Mouse (Mus musculus): ENCODE results near the gene Pkmyt1.

Gene Pkmyt1

DNA sequence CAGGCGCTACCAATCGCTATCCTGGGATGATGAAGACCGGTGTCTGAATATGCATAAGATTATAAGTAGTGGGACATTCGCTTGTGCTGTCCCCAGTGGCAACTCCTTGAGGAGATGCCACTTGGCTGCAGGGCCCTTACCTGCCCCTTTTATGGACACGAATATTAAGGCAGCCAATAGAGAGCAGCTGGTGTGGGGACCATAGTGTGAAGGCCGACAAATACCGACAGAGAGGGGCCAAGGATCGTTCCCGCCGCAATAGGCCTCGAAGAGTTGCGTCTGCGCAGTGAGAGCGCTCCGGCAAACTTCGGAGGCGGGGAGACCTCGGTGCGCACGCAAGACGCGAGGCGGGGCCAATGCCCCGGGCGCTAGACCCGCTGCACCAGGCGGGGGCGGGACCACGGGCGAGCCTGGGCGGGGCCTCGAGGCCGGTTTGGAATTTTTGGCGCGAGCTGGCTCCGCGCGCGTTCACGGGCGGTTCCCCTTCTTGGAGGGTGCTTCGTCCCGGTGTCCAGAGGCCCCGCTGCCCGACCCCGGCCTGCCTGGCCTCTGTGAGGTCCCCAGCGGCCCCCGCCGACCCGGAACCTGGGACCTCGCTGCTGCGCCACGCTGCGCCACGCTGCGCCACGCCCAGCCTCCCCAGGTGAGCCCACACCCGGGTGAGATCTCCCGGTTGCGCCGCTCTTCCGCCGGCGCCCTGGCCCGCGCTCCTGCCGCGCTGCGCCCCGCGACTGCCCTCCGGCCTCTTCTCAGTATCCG is at the start of gene Pkmyt1:
TSS of gene Pkmyt1 (plus strand) at position 338 of the 759 bp plus-strand sequence.
- DNase-seq (ENCODE audit: low read depth, low spot score), result peak; percentile 92

DNA sequence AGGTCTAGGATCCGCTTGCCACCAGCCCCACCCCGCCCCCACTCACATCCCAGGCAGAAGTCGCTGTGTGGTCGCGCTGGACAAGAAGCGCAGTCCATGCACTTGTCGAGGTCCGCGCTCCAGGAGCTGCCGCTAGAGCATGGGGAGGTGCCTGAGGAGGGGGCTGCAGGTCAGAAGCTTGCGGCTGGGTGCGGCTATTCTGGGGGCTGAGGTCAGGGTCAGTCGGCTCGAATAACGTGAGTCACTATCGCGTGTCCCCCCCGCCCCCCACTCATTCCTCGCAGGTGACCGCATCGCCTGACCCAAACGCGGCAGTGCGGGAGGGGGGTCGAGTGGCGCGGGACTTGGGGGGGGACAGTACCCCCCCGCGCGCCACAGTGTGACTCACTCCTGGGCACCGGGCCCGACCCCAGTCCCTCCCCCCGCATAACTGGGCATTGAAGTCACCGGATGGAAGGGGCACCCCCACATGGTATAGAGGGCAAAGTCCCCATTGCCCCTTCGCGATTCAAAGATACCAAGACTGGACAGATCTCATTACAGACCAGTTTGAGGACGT is 49.6 kb upstream of the Pkmyt1 start:
- DNase-seq (ENCODE audit: low read depth, low spot score), result no peak

- DNase-seq (ENCODE audit: low read depth, low spot score), result peak; percentile 89
Observed at GRCm38 (mm10) chr17:23677236-23677679, 48.9 kb upstream of the Pkmyt1 start, which contains the start of gene Tnfrsf12a. Gene Tnfrsf12a (minus strand): TSS chr17:23677468.

DNA sequence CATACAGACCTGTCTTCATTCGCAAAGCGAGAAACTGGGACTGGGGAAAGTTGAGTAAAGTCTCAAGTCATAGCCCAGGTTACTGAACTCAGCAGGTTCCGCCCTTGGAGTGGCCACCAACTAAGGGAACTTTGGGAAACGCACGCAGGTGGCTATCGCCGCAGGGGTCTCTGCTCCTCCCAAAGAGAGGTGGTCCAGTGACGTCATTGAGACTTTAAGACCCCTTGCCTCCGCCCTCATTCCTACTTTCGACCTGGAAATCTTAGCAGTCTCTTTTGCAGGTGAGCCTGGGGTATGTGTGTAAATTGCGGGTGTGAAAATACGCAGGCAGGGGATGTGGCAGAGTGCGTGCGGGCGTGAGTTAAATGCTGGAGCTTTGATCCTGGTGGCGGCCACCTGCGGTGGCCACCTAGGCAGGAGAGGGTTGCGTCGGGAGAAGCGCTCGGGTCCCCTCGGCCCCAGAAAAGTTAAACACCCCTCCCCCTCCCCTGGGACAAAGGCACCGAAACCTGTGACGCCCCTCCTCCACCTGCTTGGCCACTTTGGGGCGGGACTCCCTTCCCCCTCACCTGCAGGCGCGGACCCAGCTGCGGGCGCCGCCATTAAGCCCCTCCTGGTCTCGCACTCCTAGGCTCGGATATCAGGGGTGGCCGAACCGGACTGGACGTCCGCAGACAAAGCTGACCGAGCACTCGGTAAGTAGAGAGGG is 46.9 kb upstream of the Pkmyt1 start, which contains the start of gene Cldn6:
TSS of gene Cldn6 (plus strand) at position 123 of the 709 bp plus-strand sequence.
- peak; percentile 58 for DNase-seq (ENCODE audit: low read depth, low spot score)

DNA sequence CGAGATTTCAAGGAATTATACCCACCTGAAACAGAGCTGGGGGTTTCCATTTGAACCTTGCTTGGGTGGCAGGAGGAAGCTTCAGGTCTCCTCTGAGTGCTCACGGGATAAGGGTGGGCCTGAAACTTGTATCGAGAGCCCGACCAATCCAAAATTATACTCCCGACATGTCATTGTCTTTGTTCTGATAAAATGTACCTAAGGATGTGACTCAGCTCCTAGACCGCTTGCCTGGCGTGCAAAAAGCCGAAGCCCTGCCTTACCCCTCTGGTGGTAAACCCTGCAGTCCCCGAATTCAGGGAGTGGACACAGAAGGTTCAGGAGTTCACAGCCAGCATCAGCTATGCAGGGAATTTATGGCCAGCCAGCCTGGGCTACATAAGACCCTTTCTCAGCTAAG is 45.8 kb upstream of the Pkmyt1 start:
- no peak for DNase-seq (ENCODE audit: low read depth, low spot score)

DNA sequence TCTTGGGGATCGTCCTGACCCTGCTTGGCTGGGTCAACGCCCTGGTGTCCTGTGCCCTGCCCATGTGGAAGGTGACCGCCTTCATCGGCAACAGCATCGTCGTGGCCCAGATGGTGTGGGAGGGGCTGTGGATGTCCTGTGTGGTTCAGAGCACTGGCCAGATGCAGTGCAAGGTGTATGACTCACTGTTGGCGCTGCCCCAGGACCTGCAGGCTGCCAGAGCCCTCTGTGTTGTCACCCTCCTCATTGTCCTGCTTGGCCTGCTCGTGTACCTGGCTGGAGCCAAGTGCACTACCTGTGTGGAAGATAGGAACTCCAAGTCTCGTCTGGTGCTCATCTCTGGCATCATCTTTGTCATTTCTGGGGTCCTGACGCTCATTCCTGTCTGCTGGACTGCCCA is 45.0 kb upstream of the Pkmyt1 start:
- no peak for DNase-seq (ENCODE audit: low read depth, low spot score)

- peak; percentile 77 for DNase-seq (ENCODE audit: low read depth, low spot score)
Observed at GRCm38 (mm10) chr17:23682092-23682491, 44.0 kb upstream of the Pkmyt1 start.

- DNase-seq (ENCODE audit: low read depth, low spot score), result no peak
Observed at GRCm38 (mm10) chr17:23682530-23682929, 43.6 kb upstream of the Pkmyt1 start.

DNA sequence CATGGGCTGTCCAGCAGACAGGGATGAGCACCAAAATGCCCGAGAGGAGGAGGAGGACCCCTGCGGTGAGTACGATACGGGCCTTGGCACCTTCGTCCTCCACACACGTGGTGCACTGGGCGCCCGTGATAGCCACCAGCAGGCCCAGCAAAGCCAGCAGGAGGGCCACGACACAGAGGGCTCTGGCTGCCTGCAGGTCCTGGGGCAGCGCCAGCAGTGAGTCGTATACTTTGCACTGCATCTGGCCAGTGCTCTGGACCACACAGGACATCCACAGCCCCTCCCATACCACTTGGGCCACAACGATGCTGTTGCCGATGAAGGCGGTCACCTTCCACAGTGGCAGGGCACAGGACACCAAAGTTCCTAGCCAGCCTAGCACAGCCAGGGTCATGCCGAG is 42.9 kb upstream of the Pkmyt1 start:
- DNase-seq (ENCODE audit: low read depth, low spot score), result no peak

GRCm38 (mm10) chr17:23683856-23684672 is 42.1 kb upstream of the Pkmyt1 start, which contains the start of gene Cldn9:
Gene Cldn9 (minus strand): TSS chr17:23684026.
- peak; percentile 48 for DNase-seq (ENCODE audit: low read depth, low spot score)

DNA sequence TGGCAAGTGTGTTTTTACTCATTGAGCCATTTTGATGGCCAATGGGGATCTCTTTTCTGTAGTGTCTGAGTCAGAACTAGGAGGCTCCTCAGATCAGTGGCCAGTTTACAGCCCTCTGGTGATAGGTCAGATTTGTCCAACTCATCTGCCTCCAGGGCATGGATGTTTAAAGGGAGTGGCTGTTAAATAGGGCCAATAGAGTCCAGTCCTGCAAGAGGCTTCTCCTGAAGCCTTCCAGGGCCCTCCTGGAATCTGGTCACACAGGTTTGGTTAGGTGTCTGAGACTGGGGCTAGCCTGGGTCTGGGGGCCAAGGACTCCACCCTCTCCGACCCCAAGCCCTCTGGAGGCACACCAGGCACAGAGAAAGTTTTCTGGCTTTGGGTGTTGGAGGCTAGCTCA is 31.6 kb upstream of the Pkmyt1 start:
- no peak for DNase-seq (ENCODE audit: low read depth, low spot score)

DNA sequence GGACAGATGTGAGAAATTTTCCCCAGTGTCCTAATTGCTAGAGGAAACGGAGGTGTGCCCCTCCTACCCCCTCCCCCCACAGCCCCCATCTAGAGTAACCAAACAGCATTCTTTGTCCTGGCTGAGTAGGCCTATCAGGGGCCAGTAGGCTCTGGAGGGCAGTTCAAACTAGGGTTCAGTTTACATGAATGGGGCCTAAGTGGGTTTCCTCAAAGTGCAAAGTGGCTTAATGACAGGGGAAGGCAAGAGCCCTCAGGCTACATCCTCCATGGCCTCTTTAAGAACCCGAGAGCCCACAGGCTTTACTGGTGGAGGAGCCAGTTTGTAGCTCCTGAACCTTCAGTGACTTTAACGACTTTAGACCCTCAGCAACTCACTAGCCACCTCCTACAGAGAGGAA is 30.3 kb upstream of the Pkmyt1 start:
- no peak for DNase-seq (ENCODE audit: low read depth, low spot score)

- DNase-seq (ENCODE audit: low read depth, low spot score), result peak; percentile 43
Observed at GRCm38 (mm10) chr17:23699131-23700077, 26.7 kb upstream of the Pkmyt1 start.

DNA sequence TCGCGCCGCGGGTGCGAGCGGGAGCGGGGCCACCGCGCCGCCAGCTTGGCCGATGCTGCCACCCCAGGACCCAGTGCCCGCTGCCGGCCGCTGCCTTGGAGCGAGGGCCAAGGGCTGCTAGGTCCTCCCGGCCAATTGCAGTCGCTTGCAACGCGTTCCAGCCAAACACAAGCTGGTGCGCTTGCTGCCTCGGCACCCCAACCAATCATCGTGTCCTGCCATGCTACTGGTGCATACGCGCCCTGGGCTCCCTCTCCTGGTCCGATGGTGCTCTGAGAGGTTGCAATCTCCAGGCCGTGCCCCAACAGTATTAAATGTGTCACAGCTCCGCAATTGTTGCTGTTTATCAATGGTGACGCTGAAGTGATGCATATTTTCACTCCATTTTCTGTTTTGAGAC is 26.1 kb upstream of the Pkmyt1 start:
- DNase-seq (ENCODE audit: low read depth, low spot score), result peak; percentile 97

DNA sequence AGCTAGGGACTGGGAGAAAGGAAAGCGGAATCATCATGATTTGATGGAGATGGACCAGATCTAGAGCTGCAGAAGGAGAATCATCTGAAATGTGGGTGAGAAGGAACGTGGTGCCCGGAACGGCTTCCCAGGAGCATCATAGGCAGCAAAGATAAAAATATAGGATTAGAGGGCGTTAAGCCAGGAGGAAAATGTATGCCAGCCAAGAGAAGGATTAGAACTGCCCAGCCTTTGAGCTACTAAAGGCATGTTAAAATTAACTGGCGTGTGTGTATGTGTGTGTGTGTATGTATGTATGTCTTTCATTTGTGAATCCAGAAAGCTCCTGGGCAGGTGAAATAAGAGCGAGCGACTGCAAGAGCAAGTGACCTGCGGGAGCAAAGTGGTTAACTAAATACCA is 22.8 kb upstream of the Pkmyt1 start:
- DNase-seq (ENCODE audit: low read depth, low spot score), result no peak

DNA sequence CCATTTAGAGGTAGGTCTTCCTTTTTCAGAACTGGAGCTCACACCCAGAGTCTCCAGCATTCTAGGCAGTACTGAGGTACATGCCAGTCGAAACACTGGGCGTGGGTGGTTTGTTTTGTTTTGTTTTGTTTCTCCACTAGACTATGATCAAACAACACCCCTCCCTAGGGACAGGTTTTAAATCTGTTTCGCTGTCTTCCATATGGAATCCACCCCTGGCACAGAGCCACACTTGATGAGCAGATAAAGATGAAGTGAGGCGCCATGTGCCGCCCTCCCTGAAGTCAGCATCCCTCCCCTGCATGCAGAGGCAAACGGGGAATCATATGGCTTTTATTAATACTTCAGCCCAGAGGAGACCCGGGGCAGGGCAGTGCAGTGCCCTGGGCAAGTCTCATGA is 21.4 kb upstream of the Pkmyt1 start:
- no peak for DNase-seq (ENCODE audit: low read depth, low spot score)

DNA sequence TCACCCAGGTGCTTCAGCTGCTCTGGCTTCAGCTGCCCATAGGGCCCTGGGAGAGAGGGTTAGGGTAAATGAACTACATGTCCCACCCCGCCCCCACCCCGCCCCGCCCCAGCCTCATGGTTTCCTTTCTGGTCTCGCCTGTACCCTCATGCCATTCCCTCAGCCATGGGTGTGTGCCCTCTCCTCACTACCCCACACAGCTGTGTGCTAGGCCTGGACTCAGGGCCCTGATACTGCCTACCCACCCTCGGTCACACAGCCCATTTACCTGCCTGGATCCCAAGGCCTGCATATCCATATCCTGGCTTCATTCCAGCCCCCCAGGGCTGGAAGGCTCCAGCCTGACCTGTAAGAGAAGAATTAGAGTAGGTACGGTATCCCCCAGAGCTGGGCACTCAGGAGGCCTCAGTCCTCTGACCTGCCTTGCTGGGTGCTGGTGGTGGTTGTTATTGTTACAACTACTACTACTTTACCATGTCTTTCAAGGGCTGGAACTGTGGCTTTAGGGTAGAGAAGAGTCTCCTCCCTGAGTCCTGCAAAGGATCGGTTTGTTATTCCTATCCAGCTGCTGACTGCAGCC is 20.5 kb upstream of the Pkmyt1 start:
- no peak for DNase-seq (ENCODE audit: low read depth, low spot score)

DNA sequence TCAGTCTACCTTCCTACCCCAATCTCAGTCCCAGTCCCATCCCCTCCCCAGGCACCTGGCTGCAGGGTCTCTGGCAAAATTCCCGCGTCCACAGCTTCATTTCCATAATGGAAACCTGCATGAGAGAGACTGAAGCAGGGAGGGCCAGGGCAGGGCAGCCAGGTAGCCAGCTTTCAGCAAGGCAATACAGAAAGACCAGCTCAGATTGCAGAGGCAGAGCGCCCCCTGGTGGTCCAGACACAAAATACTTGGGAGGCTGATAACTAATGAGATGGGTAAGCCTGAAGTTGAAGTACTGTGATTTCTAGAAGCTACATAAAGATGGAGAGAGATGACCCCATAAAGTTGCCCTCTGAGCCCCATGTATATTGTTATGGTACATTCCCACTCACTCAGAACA is 19.9 kb upstream of the Pkmyt1 start:
- peak; percentile 75 for DNase-seq (ENCODE audit: low read depth, low spot score)

GRCm38 (mm10) chr17:23717003-23717402 is 9.1 kb upstream of the Pkmyt1 start:
- DNase-seq (ENCODE audit: low read depth, low spot score), result no peak

DNA sequence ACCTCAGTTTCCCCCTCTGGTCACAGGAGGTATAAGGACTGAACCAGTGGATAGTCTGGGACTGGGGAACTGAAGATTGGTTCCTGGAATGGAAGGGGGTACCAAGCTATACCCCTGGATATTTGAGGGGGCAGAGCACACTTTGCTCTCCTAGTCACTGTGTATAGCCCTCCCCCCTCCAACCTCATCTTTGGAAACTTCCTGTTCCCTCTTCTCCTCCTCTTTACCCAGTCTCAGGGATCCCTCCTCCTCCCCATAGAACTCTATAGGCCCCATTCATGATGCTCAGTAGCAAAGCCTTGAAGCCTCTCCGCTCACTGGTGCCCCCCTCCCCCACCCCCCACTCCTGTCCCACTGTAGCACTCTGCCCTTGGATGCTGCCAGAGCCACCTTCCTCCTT is 6.7 kb upstream of the Pkmyt1 start:
- DNase-seq (ENCODE audit: low read depth, low spot score), result no peak
